In genomic region chr8:106349398-106349797, GRCm38 (mm10) we compare ENCODE assay signal across 23 mouse cellular contexts. TPM values are rescaled to one million over a fixed set of nuclear protein-coding genes. Genes with fewer than 3 reads are reported as not detected.
DNase-seq lines count a peak whose midpoint lies in the region; ATAC-seq and TF ChIP-seq lines count a peak whose summit lies in the region.
"Had no signal": no experiment of that assay in that cellular context is flagged by ENCODE, and none has a peak within 500 bp of the region (broad histone marks: within the 10 kb centered on the region; RNA-seq: fewer than 3 reads in every experiment).

No protein-coding gene starts in this region.

- H3K27ac ChIP-seq in heart, embryonic 11.5 days (ENCODE audit: low read depth, low read length), result no peak overlapping the region
- H3K27ac ChIP-seq in midbrain, postnatal 0 days (ENCODE audit: low read depth, low read length), result no peak overlapping the region
- no peak overlapping the region for H3K27ac ChIP-seq in forebrain, postnatal 0 days (ENCODE audit: low read depth, low read length)
- H3K27ac ChIP-seq: embryonic facial prominence, embryonic 12.5 days; heart, embryonic 13.5 days; layer of hippocampus, adult 2 months; midbrain, embryonic 12.5 days; neural tube, embryonic 13.5 days had no signal

- H3K4me3 ChIP-seq in heart, embryonic 11.5 days (ENCODE audit: low read depth, low read length), result no peak overlapping the region
- no peak overlapping the region for H3K4me3 ChIP-seq in midbrain, postnatal 0 days (ENCODE audit: low read depth, low read length)
- H3K4me3 ChIP-seq in forebrain, postnatal 0 days (ENCODE audit: low read depth, low read length), result no peak overlapping the region
- H3K4me3 ChIP-seq: embryonic facial prominence, embryonic 12.5 days; heart, embryonic 13.5 days; layer of hippocampus, adult 2 months; midbrain, embryonic 12.5 days; neural tube, embryonic 13.5 days had no signal

- H3K4me1 ChIP-seq in heart, embryonic 11.5 days (ENCODE audit: control insufficient read depth, insufficient read depth, low read length), result peaks cover 5% of the 10 kb centered on the region; the same call in 1 of the 2 replicates
- no peaks in the 10 kb centered on the region for H3K4me1 ChIP-seq in midbrain, postnatal 0 days (ENCODE audit: insufficient read depth, low read length)
- no peaks in the 10 kb centered on the region for H3K4me1 ChIP-seq in forebrain, postnatal 0 days (ENCODE audit: insufficient read depth)
- H3K4me1 ChIP-seq: embryonic facial prominence, embryonic 12.5 days; midbrain, embryonic 12.5 days; neural tube, embryonic 13.5 days had no signal

- ATAC-seq in heart, embryonic 11.5 days (replicated peaks; ENCODE audit: insufficient number of reproducible peaks, low FRiP score, low TSS enrichment), result no peak
- ATAC-seq in midbrain, postnatal 0 days (ENCODE audit: low FRiP score), result no peak
- ATAC-seq in forebrain, postnatal 0 days, result no peak
- ATAC-seq: forebrain, embryonic 14.5 days; lung, postnatal 0 days had no signal

- H3K9ac ChIP-seq in heart, embryonic 11.5 days (ENCODE audit: low read depth, low read length), result no peak overlapping the region
- H3K9ac ChIP-seq in midbrain, postnatal 0 days (replicated peaks; ENCODE audit: low read length, poor library complexity, severe bottlenecking), result no peak overlapping the region
- H3K9ac ChIP-seq in forebrain, postnatal 0 days, result no peak overlapping the region
- H3K9ac ChIP-seq: embryonic facial prominence, embryonic 12.5 days; heart, embryonic 13.5 days; midbrain, embryonic 12.5 days; neural tube, embryonic 13.5 days had no signal

- no peak overlapping the region for H3K4me2 ChIP-seq in heart, embryonic 11.5 days
- no peak overlapping the region for H3K4me2 ChIP-seq in midbrain, postnatal 0 days (ENCODE audit: low read depth, low read length, poor library complexity, severe bottlenecking)
- no peak overlapping the region for H3K4me2 ChIP-seq in forebrain, postnatal 0 days (ENCODE audit: low read depth)
- H3K4me2 ChIP-seq: embryonic facial prominence, embryonic 12.5 days; heart, embryonic 13.5 days; midbrain, embryonic 12.5 days; neural tube, embryonic 13.5 days had no signal

- no peaks in the 10 kb centered on the region for H3K27me3 ChIP-seq in heart, embryonic 11.5 days (ENCODE audit: control insufficient read depth, insufficient read depth, low read length)
- no peaks in the 10 kb centered on the region for H3K27me3 ChIP-seq in midbrain, postnatal 0 days (ENCODE audit: insufficient read depth, low read length)
- no peaks in the 10 kb centered on the region for H3K27me3 ChIP-seq in forebrain, postnatal 0 days (ENCODE audit: insufficient read depth, low read length)
- H3K27me3 ChIP-seq: embryonic facial prominence, embryonic 12.5 days; heart, embryonic 13.5 days; midbrain, embryonic 12.5 days; neural tube, embryonic 13.5 days had no signal

- H3K9me3 ChIP-seq in heart, embryonic 11.5 days (replicated peaks; ENCODE audit: control insufficient read depth, low read length), result no peaks in the 10 kb centered on the region
- no peaks in the 10 kb centered on the region for H3K9me3 ChIP-seq in midbrain, postnatal 0 days (ENCODE audit: low read length)
- no peaks in the 10 kb centered on the region for H3K9me3 ChIP-seq in forebrain, postnatal 0 days (ENCODE audit: low read length)
- H3K9me3 ChIP-seq: embryonic facial prominence, embryonic 12.5 days; heart, embryonic 13.5 days; midbrain, embryonic 12.5 days; neural tube, embryonic 13.5 days had no signal

- DNase-seq in gastrocnemius, adult 18-20 months (ENCODE audit: low spot score), result peak; percentile 26
- no peak for DNase-seq in gastrocnemius, postnatal 10 days
- DNase-seq in heart, postnatal 4 days, result peak; percentile 35
- DNase-seq in NIH3T3 (ENCODE audit: low read depth), result peak; percentile 37
- peak; percentile 12 for DNase-seq in retina, postnatal 1 day
- DNase-seq in midbrain, postnatal 0 days (ENCODE audit: low spot score), result no peak
- no peak for DNase-seq in forebrain, postnatal 0 days
- DNase-seq: cerebellum, adult 9-10 months; kidney, adult 18-20 months; kidney, postnatal 10 days; left cerebral cortex, postnatal 4 days; liver; right cerebral cortex, postnatal 25 days; thymus, postnatal 36 days had no signal

- H3K36me3 ChIP-seq in heart, embryonic 11.5 days (ENCODE audit: control insufficient read depth, insufficient read depth, low read length), result no peaks in the 10 kb centered on the region
- no peaks in the 10 kb centered on the region for H3K36me3 ChIP-seq in midbrain, postnatal 0 days (ENCODE audit: insufficient read depth, low read length)
- no peaks in the 10 kb centered on the region for H3K36me3 ChIP-seq in forebrain, postnatal 0 days (ENCODE audit: insufficient read depth)
- H3K36me3 ChIP-seq: embryonic facial prominence, embryonic 12.5 days; heart, embryonic 13.5 days; midbrain, embryonic 12.5 days; neural tube, embryonic 13.5 days had no signal

- no peak for TF ChIP-seq CTCF in midbrain, postnatal 0 days (IDR thresholded peaks at IDR 0.05)
- TF ChIP-seq CTCF in forebrain, postnatal 0 days (IDR thresholded peaks at IDR 0.05; ENCODE audit: low read depth), result no peak

- WGBS in heart, embryonic 11.5 days (ENCODE audit: insufficient replicate concordance), result 59% methylated on average over 11 of the region's 11 CpGs
- 51% methylated on average over 11 of the region's 11 CpGs for WGBS in midbrain, postnatal 0 days
- WGBS in forebrain, postnatal 0 days, result 72% methylated on average over 11 of the region's 11 CpGs

RNA-seq across cellular contexts. Expression of gene Smpd3, which starts 11.6 kb away (rescaled TPM):
- total RNA-seq in gastrocnemius, adult 18-20 months (2021), result 1 to 10 TPM in 1 of 2 experiments, under 1 TPM in 1; 0.43 to 1.1 TPM
- 1 to 10 TPM; 1.4 to 7.7 TPM for total RNA-seq in gastrocnemius, postnatal 10 days (2021)
- total RNA-seq in heart, postnatal 4 days (2021), result 1 to 10 TPM; 5.2 to 6.7 TPM
- polyA plus RNA-seq in heart, embryonic 11.5 days (2014; fragmentation: Nextera tagmentation; extraction: Ambion mirVana), result 2.0 and 2.3 TPM in 2 replicates
- total RNA-seq in midbrain, postnatal 0 days (2014; rRNA removed), result 111 and 114 TPM in 2 replicates
- 74.0 and 81.5 TPM in 2 replicates for polyA plus RNA-seq in midbrain, postnatal 0 days (2015; fragmentation: Nextera tagmentation; extraction: Ambion mirVana)
- 103 and 114 TPM in 2 replicates for total RNA-seq in forebrain, postnatal 0 days (2014; rRNA removed)
- 63.1 and 84.8 TPM in 2 replicates for polyA plus RNA-seq in forebrain, postnatal 0 days (2015; fragmentation: Nextera tagmentation; extraction: Ambion mirVana)
- total RNA-seq: megakaryocyte progenitor cell, adult 5-6 weeks had no signal

Comparison
In these comparisons a context has a peak if more than half of its experiments do, and no peak if none do; other contexts are left out.
1. DNase-seq: peak in gastrocnemius, adult 18-20 months (single experiment), heart, postnatal 4 days (single experiment), NIH3T3 (single experiment) and retina, postnatal 1 day (single experiment); none in gastrocnemius, postnatal 10 days (single experiment), midbrain, postnatal 0 days (single experiment) and forebrain, postnatal 0 days (single experiment).
2. RNA of gene Smpd3, which starts 11.6 kb away (total RNA-seq): 103 to 114 TPM in forebrain, postnatal 0 days and 111 to 114 TPM in midbrain, postnatal 0 days; 1.4 to 7.7 TPM in gastrocnemius, postnatal 10 days, 5.2 to 6.7 TPM in heart, postnatal 4 days and 0.43 to 1.1 TPM in gastrocnemius, adult 18-20 months; every median in the first group is over 10 times any median in the second.